Mouse (Mus musculus): ENCODE data around the gene Daglb.

DNA sequence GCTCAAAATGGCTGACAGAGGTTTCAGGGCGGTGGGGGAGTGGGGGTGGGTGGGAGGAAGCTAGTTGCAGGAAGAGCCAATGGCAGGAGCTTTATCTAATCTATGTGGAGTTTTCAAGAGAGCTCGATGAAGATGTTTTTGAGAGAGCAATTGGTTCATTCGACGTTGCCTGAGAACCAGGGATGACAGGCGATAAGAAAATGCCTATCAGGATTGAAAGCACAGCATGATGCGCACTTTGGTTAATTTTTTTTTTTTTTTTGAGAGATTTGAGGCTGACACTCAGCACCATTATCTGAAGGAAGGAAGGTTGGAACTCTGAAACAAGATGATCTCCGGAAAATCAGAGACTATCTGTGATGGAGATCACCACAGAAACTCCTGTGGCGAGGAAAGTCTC is 74.7 kb downstream of the Daglb start:
- TF ChIP-seq POLR2A (IDR thresholded peaks at IDR 0.05; ENCODE audit: control insufficient read depth, extremely low read depth, insufficient read depth, low read length, poor library complexity) (no peak), CTCF (IDR thresholded peaks at IDR 0.05; ENCODE audit: borderline replicate concordance, control insufficient read depth, extremely low read depth, insufficient read depth, low read length, poor library complexity) (no peak)

Measured in thymus, adult 2 months (tissue).